Mouse (Mus musculus) lung, embryonic 16.5 days (tissue): ENCODE measurements around the gene Upp2. TPM values are rescaled to one million over a fixed set of nuclear protein-coding genes. Genes with fewer than 3 reads are reported as not detected.

ENCODE experiments used
- ATAC-seq: fragments of 200-750 bp; cut with Nextera tagmentation; 2 replicates; pipeline ENCODE4 v1.8.0; 2017; ENCODE audit warnings: low read depth, mild to moderate bottlenecking, moderate library complexity
- H3K27ac ChIP-seq: fragments of 300-500 bp; sonication (generic); 2 replicates; pipeline ENCODE4 v1.5.1; 2014; ENCODE audit warnings: mild to moderate bottlenecking, control low read depth, low read length
- H3K27me3 ChIP-seq: fragments of 300-500 bp; sonication (generic); 2 replicates; pipeline ENCODE4 v1.6.1; 2014; ENCODE audit warnings: low read depth, low read length, mixed read lengths; ENCODE audit not compliant: control insufficient read depth, insufficient read depth
- H3K36me3 ChIP-seq: fragments of 300-500 bp; sonication (generic); 2 replicates; pipeline ENCODE4 v1.6.1; 2014; ENCODE audit warnings: low read length; ENCODE audit not compliant: control insufficient read depth, insufficient read depth
- H3K4me1 ChIP-seq: fragments of 300-500 bp; sonication (generic); replicated peaks from 2 replicates; pipeline ENCODE4 v1.6.1; 2014; ENCODE audit warnings: low read length, mixed read lengths; ENCODE audit not compliant: control insufficient read depth, insufficient read depth
- H3K4me2 ChIP-seq: fragments of 300-500 bp; sonication (generic); 2 replicates; pipeline ENCODE4 v1.6.1; 2014; ENCODE audit warnings: low read depth, low read length, control low read depth
- H3K4me3 ChIP-seq: fragments of 300-500 bp; sonication (generic); 2 replicates; pipeline ENCODE4 v1.5.1; 2014; ENCODE audit warnings: mild to moderate bottlenecking, low read length, control low read depth
- H3K9ac ChIP-seq: fragments of 300-500 bp; sonication (generic); 2 replicates; pipeline ENCODE4 v1.6.1; 2014; ENCODE audit warnings: low read length, control low read depth
- H3K9me3 ChIP-seq: fragments of 300-500 bp; sonication (generic); 2 replicates; pipeline ENCODE4 v1.6.1; 2016; ENCODE audit warnings: low read length; ENCODE audit not compliant: control insufficient read depth
- WGBS: fragments of 180-500 bp; shearing (Covaris S2); extraction: QIAGEN DNeasy Blood & Tissue Kit; methylation state at CpG from one replicate; pipeline ENCODE4 v1.1.7; 2014; 5-methylcytosine and 5-hydroxymethylcytosine counted together
- polyA plus RNA-seq: library from polyadenylated mRNA; unstranded; fragments of >200 nt; fragmentation: Nextera tagmentation; extraction: Ambion mirVana; gene quantifications from 2 replicates; pipeline ENCODE4 v1.2.1, GENCODE M21; 2015

Gene Upp2
- polyA plus RNA-seq, 1 experiment from 2014 or later: 6.6 TPM

DNA sequence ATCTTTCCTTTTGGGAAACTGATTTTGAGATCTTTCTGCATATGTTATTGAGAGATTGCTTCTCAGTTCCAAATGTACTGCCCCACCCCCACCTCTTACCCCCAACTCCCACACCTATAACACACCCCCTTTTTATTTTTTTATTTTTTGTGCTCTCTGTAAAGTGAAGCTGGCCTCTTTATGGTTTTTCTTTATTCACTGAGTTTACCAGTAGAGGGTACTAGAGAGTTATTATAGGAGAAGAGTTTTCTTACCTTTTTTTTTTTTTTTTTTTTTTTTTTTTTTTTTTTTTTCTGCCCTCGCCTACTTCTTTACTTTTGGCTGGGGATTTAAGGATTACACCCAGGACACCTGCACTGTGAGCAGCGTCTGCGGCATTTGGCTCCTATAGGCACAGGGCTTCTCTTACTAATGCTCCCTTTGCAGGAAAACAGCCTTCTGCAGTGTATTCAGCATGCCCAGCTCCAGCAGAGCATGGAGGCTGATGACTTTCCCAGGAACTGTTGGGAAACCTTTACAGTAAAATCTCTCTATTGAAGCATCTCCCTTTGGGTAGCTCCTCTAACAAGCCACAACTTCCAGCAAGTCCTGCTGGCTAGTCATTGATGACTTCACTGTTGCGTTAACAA, 170.2 kb downstream of the Upp2 start:
- WGBS: 25% methylated on average over 4 of the region's 4 CpGs
- no peak for ATAC-seq
- H3K27ac ChIP-seq: no peak overlapping the region
- H3K4me3 ChIP-seq: no peak overlapping the region
- no peaks in the 10 kb centered on the region for H3K27me3 ChIP-seq
- no peak overlapping the region for H3K9ac ChIP-seq
- H3K36me3 ChIP-seq: no peaks in the 10 kb centered on the region
- H3K4me2 ChIP-seq: no peak overlapping the region
- H3K9me3 ChIP-seq: no peaks in the 10 kb centered on the region
- H3K4me1 ChIP-seq: no peaks in the 10 kb centered on the region

DNA sequence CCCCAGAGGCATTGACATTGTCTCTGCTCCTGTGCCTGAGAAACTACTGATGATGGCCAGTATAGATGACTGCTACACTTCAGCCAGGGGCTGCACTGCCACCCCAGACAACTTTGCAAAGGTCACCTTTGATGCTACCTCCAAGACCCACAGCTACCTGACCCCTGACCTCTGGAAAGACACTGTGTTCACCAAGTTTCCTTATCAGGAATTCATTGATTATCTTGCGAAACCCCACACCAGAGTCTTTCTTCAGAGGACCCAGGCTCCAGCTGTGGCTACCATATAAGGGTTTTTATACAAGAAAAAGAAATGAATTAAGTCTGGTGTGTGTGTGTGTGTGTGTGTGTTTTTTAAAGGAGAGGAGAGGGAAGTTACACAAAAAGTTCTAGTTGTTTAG, 174.1 kb downstream of the Upp2 start:
- no peaks in the 10 kb centered on the region for H3K36me3 ChIP-seq
- no peaks in the 10 kb centered on the region for H3K9me3 ChIP-seq
- WGBS: 68% methylated on average over 1 of the region's 1 CpGs
- no peak overlapping the region for H3K9ac ChIP-seq
- H3K4me3 ChIP-seq: no peak overlapping the region
- no peaks in the 10 kb centered on the region for H3K4me1 ChIP-seq
- H3K27ac ChIP-seq: no peak overlapping the region
- no peak overlapping the region for H3K4me2 ChIP-seq
- ATAC-seq: no peak
- H3K27me3 ChIP-seq: no peaks in the 10 kb centered on the region

DNA sequence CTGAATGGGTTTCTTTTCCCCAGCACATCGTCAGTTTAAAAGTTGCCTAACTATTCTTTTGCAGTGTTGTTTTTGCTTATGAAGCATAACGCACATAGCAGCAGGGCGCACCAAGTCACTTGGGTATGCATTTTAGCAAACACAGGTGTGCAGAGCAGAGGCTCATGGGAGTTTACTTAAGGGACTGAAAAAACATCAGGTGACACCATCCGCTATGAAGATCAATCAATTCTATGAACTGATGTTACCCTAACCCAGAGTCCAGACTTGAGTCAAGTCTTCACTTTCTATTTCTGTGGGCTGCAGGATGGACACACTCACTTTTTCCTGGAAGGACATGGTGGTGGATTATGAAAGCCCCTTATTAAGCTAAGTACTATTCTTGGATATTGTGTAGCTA, 174.9 kb downstream of the Upp2 start:
- H3K27ac ChIP-seq: no peak overlapping the region
- WGBS: 75% methylated on average over 4 of the region's 4 CpGs
- ATAC-seq: no peak
- no peaks in the 10 kb centered on the region for H3K36me3 ChIP-seq
- no peaks in the 10 kb centered on the region for H3K4me1 ChIP-seq
- no peaks in the 10 kb centered on the region for H3K9me3 ChIP-seq
- H3K4me3 ChIP-seq: no peak overlapping the region
- H3K27me3 ChIP-seq: no peaks in the 10 kb centered on the region
- H3K9ac ChIP-seq: no peak overlapping the region
- no peak overlapping the region for H3K4me2 ChIP-seq

DNA sequence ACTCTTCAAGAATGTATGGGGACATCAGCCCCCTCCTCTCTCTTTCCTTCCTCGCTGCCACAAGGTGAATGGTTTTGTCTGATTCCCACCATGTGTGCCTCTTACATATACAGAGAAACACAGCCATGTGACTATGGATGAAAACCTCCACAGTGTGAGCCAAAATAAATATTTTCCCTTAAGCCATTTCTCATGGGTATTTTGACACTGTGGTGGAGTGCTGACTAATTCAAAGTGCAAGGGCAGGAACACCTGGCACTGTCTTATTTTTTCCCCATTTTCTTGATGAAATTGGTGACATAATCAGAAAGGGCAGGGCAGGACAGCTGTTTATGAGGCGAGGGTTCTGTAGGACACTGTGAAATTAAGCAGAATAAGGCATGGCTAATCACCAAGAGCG, 176.3 kb downstream of the Upp2 start:
- Histone ChIP-seq H3K4me1 (no peaks in the 10 kb centered on the region), H3K4me3 (no peak overlapping the region), H3K9ac (no peak overlapping the region), H3K9me3 (no peaks in the 10 kb centered on the region), H3K4me2 (no peak overlapping the region), H3K27ac (no peak overlapping the region), H3K36me3 (no peaks in the 10 kb centered on the region), H3K27me3 (no peaks in the 10 kb centered on the region)
- no peak for ATAC-seq
- WGBS: 68% methylated on average over 3 of the region's 3 CpGs

DNA sequence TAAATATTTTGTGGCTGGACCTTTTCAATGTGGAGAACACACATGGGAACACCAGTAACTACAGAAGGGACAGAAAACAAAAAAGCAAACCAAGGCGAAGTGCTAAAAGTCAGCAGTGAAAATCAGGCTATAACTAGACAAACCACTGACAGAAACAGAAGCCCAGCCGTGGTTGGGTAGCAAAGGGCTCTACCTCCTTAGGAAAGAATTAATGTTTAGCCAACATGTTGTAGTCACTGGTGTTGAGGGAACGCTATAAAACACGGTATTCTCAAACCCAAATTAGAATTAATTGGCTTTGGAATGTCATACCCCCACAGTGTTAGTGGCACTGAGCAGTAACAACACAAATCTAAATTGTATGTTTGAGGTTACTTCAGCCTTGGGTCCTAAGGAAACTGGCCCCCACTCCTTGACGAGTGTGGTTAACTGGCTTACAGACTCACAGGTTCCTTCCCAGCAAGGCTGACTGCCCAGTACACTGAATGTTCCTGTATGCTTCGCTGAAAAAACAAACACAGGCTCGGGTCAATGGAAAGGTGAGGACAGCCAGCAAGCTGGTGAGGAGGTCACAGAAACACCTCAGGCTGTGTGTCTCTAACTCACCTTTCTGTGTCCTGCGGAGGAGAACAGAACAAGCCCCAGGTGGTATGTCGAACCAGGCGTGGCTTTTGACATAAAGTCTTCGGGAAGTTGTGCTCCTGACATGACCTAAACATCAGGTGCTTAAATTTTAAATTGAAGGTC, 180.6 kb downstream of the Upp2 start:
- ATAC-seq: no peak
- H3K4me3 ChIP-seq: no peak overlapping the region
- H3K27ac ChIP-seq: no peak overlapping the region
- no peaks in the 10 kb centered on the region for H3K27me3 ChIP-seq
- H3K9ac ChIP-seq: no peak overlapping the region
- no peak overlapping the region for H3K4me2 ChIP-seq
- no peaks in the 10 kb centered on the region for H3K9me3 ChIP-seq
- H3K4me1 ChIP-seq: no peaks in the 10 kb centered on the region
- 42% methylated on average over 11 of the region's 11 CpGs for WGBS
- H3K36me3 ChIP-seq: no peaks in the 10 kb centered on the region

DNA sequence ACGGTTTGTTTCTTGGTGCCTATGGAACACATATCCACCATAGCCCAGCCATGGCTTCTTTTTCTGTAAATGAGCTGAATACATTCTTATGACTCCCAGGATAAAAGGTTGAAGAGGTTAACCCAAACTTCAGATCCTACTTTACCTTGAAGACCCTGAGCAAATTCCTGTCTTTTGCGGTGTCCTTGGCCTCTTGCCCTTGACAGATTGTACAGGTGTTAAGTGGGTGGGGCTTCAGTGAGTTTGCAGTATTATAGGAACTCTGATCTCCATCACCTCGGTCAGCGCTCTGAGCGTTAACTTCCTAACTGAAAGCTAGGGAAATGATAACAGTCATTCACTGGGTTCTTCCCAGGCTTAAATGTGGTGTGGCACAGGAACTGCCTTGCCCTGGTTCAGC, 181.2 kb downstream of the Upp2 start:
- H3K9ac ChIP-seq: no peak overlapping the region
- H3K4me3 ChIP-seq: no peak overlapping the region
- H3K27ac ChIP-seq: no peak overlapping the region
- 57% methylated on average over 5 of the region's 5 CpGs for WGBS
- no peaks in the 10 kb centered on the region for H3K9me3 ChIP-seq
- no peak overlapping the region for H3K4me2 ChIP-seq
- H3K27me3 ChIP-seq: no peaks in the 10 kb centered on the region
- no peaks in the 10 kb centered on the region for H3K36me3 ChIP-seq
- no peak for ATAC-seq
- H3K4me1 ChIP-seq: no peaks in the 10 kb centered on the region

DNA sequence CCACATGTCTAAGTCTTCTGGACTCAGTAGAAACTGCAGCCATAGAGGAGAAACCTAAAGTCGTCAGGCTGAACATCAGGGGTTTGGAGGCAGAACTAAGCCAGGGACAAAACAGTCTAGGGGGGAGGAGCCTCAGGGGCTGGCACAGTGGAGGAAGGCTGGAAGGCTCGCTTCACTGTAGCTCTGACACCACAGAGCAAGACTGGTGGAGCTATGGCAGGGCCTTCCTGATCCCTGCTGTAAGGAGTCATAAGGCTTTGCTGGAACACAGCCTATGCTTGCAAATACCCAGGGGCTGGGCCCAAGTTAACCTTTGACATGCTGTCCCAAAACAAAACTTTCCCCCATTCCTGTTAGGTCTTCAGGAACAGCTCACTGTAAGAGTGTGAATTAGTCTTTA, 185.8 kb downstream of the Upp2 start:
- Histone ChIP-seq H3K27ac (no peak overlapping the region), H3K36me3 (no peaks in the 10 kb centered on the region), H3K4me1 (no peaks in the 10 kb centered on the region), H3K9me3 (no peaks in the 10 kb centered on the region), H3K4me3 (no peak overlapping the region), H3K9ac (no peak overlapping the region), H3K27me3 (no peaks in the 10 kb centered on the region), H3K4me2 (no peak overlapping the region)
- WGBS: 43% methylated on average over 2 of the region's 2 CpGs
- ATAC-seq: no peak

DNA sequence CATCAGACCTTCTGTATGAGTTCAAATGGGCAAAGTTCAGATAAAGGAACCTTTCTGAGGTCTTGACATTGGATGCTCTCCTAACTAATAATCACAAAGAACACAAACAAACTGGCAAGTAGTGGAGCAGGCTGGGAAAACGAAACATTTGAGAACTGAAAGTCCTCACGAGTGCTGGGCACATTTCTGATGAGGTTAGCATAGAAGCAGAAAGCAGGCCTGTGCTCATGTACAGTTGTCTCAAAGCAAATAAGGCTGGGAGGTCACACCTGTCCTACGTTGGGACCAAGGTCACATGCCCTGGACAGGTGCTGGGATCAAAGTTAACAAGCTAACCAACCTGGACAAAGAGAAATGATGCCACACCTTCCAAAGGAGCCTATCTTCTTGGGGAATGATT, 187.6 kb downstream of the Upp2 start:
- H3K9me3 ChIP-seq: no peaks in the 10 kb centered on the region
- ATAC-seq: no peak
- H3K27ac ChIP-seq: no peak overlapping the region
- no peaks in the 10 kb centered on the region for H3K36me3 ChIP-seq
- H3K27me3 ChIP-seq: no peaks in the 10 kb centered on the region
- no peak overlapping the region for H3K4me3 ChIP-seq
- H3K9ac ChIP-seq: no peak overlapping the region
- 44% methylated on average over 3 of the region's 3 CpGs for WGBS
- H3K4me2 ChIP-seq: no peak overlapping the region
- no peaks in the 10 kb centered on the region for H3K4me1 ChIP-seq

DNA sequence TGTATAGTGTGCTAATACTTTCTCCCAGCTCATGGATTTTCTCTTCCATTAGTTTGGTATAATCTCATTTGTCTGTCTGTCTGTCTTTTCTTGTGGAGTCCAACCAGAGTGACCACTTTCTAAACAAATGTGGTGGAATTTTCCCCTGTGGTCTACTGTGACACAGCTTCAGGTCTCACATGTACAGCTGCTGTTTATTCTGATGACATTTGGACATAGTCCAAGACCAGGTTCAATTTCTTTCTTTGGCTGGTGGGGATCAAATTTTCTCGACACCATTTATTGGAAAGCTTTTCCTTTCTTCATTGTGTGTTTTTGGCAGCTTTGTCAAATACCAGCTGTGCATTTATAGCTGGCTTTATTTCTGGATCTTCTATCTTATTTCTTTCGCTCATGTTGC, 191.0 kb downstream of the Upp2 start:
- Histone ChIP-seq H3K4me3 (no peak overlapping the region), H3K9ac (no peak overlapping the region), H3K4me1 (no peaks in the 10 kb centered on the region), H3K4me2 (no peak overlapping the region), H3K27me3 (no peaks in the 10 kb centered on the region), H3K27ac (no peak overlapping the region), H3K9me3 (no peaks in the 10 kb centered on the region), H3K36me3 (no peaks in the 10 kb centered on the region)
- no peak for ATAC-seq
- WGBS: 64% methylated on average over 2 of the region's 2 CpGs
